Mouse (Mus musculus): Measurements from ENCODE around the gene Slc15a4. TPM values are rescaled to one million over a fixed set of nuclear protein-coding genes. Genes with fewer than 3 reads are reported as not detected.

Slc15a4 gene
- polyA plus RNA-seq, 1 experiment from 2014 or later, result 25.3 TPM

- H3K27me3 ChIP-seq (ENCODE audit: poor library complexity, severe bottlenecking), result no peaks in the 10 kb centered on the region
- 76% methylated on average over 6 of the region's 6 CpGs for whole genome bisulfite sequencing
- no peak for DNase-seq (ENCODE audit: extremely low spot score, low spot score)
Observed at GRCm38 (mm10) chr5:127587854-127588253, 44.8 kb downstream of the Slc15a4 start.

GRCm38 (mm10) chr5:127583658-127584057 lies 49.0 kb downstream of the Slc15a4 start:
- Histone ChIP-seq H3K27ac (no peak overlapping the region), H3K9me3 (0 out of 2 replicates have a peak, but pooled peaks cover 3% of the 10 kb centered on the region), H3K4me3 (no peak overlapping the region), H3K4me1 (no peaks in the 10 kb centered on the region), H3K36me3 (replicated peaks) (0 out of 2 replicates have a peak, but pooled peaks cover 2% of the 10 kb centered on the region), H3K27me3 (ENCODE audit: poor library complexity, severe bottlenecking) (no peaks in the 10 kb centered on the region)
- 91% methylated on average over 8 of the region's 8 CpGs for WGBS
- no peak for DNase-seq (ENCODE audit: extremely low spot score, low spot score)

More at GRCm38 (mm10) chr5:127587854-127588253, 44.8 kb downstream of the Slc15a4 start:
- Histone ChIP-seq H3K4me1 (no peaks in the 10 kb centered on the region), H3K27ac (no peak overlapping the region), H3K36me3 (replicated peaks) (peaks cover 30% of the 10 kb centered on the region), H3K9me3 (0 out of 2 replicates have a peak, but pooled peaks cover 3% of the 10 kb centered on the region), H3K4me3 (no peak overlapping the region)

DNA sequence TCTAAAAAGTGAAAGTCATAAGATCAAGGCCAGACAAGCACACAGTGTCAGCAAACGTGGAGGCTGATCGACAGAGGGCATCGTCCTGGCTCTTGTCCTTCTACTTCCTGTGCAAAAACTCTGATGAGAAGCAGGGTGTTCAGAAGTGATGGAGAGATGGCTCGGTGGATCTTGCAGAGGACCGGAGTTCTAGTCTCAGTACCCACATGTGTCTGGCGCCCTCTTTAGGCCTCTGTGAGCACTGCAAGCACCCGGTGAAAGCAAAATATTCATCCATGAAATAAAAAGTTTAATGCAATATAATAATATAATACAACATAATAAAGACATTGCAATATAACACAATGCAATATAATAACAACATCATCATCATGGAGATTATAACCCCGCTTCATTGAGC lies 55.3 kb downstream of the Slc15a4 start:
- DNase-seq (ENCODE audit: extremely low spot score, low spot score), result no peak
- H3K27me3 ChIP-seq (ENCODE audit: poor library complexity, severe bottlenecking), result no peaks in the 10 kb centered on the region
- H3K4me1 ChIP-seq, result no peaks in the 10 kb centered on the region
- H3K4me3 ChIP-seq, result no peak overlapping the region
- H3K9me3 ChIP-seq, result no peaks in the 10 kb centered on the region
- no peak overlapping the region for H3K27ac ChIP-seq
- 66% methylated on average over 8 of the region's 8 CpGs for WGBS
- no peaks in the 10 kb centered on the region for H3K36me3 ChIP-seq (replicated peaks)

GRCm38 (mm10) chr5:127567165-127567741 lies 65.4 kb downstream of the Slc15a4 start:
- 62% methylated on average over 6 of the region's 6 CpGs for WGBS
- peak overlapping the region; percentile 77 for H3K27ac ChIP-seq
- peak; percentile 23 for DNase-seq (ENCODE audit: extremely low spot score, low spot score)

DNA sequence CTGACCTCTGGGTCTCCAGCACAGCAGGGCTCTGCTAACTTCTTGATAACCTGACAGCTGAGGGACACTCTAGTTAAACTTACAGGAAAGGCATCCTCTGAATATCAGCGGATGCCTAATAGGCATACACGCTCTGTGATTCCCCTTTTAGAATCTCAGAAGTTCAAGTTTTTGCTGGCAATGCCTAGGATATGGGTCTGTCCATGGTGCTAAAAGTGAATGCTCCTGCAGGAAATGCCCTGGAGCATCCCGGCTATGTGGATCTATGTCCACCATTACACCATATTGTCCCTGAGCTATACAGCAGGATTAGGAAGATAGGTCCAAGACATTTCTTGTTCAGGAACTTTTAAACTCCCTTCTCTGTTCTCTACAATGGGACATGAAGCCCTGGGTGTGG lies 71.6 kb downstream of the Slc15a4 start:
- DNase-seq (ENCODE audit: extremely low spot score, low spot score), result no peak
- no peaks in the 10 kb centered on the region for H3K27me3 ChIP-seq (ENCODE audit: poor library complexity, severe bottlenecking)
- WGBS, result 85% methylated on average over 3 of the region's 3 CpGs

More at GRCm38 (mm10) chr5:127567165-127567741, 65.4 kb downstream of the Slc15a4 start:
- no peaks in the 10 kb centered on the region for H3K27me3 ChIP-seq (ENCODE audit: poor library complexity, severe bottlenecking)
- no peak overlapping the region for H3K4me3 ChIP-seq
- peaks cover 21% of the 10 kb centered on the region for H3K36me3 ChIP-seq (replicated peaks)
- H3K4me1 ChIP-seq, result peaks cover 27% of the 10 kb centered on the region
- no peaks in the 10 kb centered on the region for H3K9me3 ChIP-seq

GRCm38 (mm10) chr5:127548136-127548535 lies 84.6 kb downstream of the Slc15a4 start:
- Histone ChIP-seq H3K27ac (no peak overlapping the region), H3K4me3 (no peak overlapping the region), H3K27me3 (ENCODE audit: poor library complexity, severe bottlenecking) (no peaks in the 10 kb centered on the region), H3K4me1 (no peaks in the 10 kb centered on the region), H3K9me3 (no peaks in the 10 kb centered on the region), H3K36me3 (replicated peaks) (peaks cover 16% of the 10 kb centered on the region)
- WGBS, result 81% methylated on average over 2 of the region's 2 CpGs
- no peak for DNase-seq (ENCODE audit: extremely low spot score, low spot score)

More for the DNA sequence above, 71.6 kb downstream of the Slc15a4 start:
- H3K27ac ChIP-seq, result no peak overlapping the region
- peaks cover under 1% of the 10 kb centered on the region; the same call in 1 of the 2 replicates for H3K4me1 ChIP-seq
- 0 out of 2 replicates have a peak, but pooled peaks cover 3% of the 10 kb centered on the region for H3K9me3 ChIP-seq
- peaks cover 38% of the 10 kb centered on the region for H3K36me3 ChIP-seq (replicated peaks)
- no peak overlapping the region for H3K4me3 ChIP-seq

- Histone ChIP-seq H3K9me3 (no peaks in the 10 kb centered on the region), H3K27ac (no peak overlapping the region), H3K4me3 (no peak overlapping the region), H3K4me1 (no peaks in the 10 kb centered on the region), H3K27me3 (ENCODE audit: poor library complexity, severe bottlenecking) (no peaks in the 10 kb centered on the region), H3K36me3 (replicated peaks) (peaks cover 3% of the 10 kb centered on the region)
- DNase-seq (ENCODE audit: extremely low spot score, low spot score), result no peak
- WGBS, result 91% methylated on average over 5 of the region's 5 CpGs
Observed at GRCm38 (mm10) chr5:127546585-127546991, 86.1 kb downstream of the Slc15a4 start.

Other genes starting within 250 kb of the Slc15a4 start
- gene Glt1d1, start 635 bp downstream of the Slc15a4 start, polyA plus RNA-seq (2016; fragmentation: Nextera tagmentation; extraction: Ambion mirVana), result 1.2 and 1.9 TPM in 2 replicates

All from forebrain, embryonic 10.5 days (tissue).